Mouse (Mus musculus): ENCODE measurements around the gene Hoxa2.

The Hoxa2 gene

DNA sequence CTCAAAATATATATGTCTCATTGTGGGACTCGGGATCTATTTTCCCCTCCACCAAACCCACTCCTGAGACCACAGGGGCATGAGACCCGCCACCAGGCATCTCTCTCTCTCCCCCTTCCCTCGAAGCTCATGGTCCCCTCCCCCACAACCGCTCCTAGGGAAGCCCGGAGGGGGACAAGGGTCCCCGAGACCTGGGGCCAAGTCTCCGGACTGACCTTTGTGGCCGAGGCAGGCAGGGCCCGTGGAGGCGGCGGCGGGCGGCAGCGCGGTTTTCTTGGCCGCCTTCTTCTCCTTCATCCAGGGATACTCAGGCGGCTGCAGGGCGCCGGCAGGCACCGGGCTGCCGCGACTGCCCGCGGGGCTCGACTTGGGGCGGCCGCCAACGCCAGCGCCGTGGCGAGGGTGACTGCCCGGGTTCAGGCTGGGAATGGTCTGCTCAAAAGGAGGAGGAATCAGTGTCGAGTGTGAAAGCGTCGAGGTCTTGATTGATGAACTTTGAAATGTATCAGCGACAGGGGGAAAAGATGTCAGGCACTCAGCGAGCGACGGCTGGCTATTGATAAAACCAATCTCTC lies 493 bp downstream of the Hoxa2 start:
- no peak for DNase-seq (ENCODE audit: low spot score in 2 of 2)

DNA sequence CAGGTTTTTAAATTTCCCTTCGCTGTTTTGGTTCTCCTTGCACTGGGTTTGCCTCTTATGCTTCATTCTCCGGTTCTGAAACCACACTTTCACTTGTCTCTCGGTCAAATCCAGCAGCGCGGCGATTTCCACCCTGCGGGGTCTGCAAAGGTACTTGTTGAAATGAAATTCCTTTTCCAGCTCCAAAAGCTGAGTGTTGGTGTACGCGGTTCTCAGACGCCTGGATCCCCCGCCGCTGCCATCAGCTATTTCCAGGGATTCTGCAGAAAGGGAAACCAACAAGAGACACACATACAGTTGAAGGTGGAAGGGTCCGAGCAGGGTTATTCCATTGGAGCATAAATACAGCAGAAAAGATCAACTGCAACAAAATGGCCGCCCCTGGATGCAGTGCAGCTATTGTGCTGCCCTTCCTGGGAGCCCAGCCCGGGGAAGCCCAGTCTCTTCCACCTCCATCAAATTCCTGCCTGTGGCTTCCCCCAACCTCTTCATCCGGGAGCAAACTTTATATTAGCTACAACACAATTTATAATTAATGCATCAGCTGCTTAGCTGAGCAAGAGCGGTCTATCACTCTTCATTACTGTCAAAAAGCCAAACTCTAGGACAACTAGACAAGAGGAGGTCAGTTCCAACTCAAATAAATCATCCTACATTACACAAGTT lies 1.1 kb downstream of the Hoxa2 start:
- DNase-seq (ENCODE audit: low spot score in 2 of 2), result no peak

DNA sequence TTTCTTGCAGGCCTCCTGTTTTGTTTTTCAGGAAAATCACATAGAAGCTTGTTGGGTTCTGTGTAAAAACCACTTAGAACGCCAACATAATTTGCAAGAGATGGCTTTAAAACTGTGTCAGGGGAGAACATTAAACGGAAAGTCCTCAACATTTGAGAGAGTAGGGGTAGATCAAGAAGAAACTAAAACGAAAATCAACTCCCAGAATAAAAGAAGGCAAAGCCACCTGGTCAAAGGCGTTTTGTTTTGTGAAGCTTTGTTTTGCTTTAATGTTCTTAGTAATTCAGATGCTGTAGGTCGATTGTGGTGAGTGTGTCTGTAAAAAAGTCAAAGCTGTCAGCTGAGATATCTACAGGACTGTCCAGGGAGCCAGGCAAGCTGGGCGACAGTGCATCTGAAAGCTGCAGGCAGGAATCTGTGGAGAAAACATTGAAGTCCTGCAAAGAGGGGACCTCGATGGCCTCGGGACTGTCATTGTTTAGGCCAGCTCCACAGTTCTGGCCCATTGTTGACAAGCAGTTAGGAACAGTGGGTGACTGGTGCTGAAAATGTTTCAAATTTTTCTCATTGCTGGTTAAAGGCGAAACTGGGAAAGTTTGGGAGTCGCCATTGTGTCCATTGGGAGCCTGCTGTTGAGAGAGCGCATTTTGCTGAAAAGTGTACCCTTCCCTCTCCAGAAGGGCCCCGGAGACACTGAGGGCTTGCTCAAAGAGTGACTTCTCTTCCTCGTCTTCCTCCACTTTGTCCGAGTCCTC lies 1.8 kb downstream of the Hoxa2 start:
- DNase-seq (ENCODE audit: low spot score in 2 of 2), result no peak

DNA sequence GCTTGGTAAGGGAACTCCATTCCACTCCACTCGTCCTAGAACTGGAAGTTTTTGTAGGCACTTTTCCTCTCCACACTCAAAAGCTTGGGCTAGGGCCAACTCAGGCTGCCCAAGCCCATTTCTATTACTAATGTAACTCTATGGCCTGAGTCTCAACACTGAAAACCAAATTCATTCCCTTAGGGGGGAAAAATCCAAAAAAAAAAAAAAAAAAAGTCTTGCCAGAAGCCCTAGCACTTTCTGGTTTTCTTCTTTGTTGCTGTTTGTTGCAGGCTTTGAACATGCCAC lies 2.6 kb downstream of the Hoxa2 start:
- no peak for DNase-seq (ENCODE audit: low spot score in 2 of 2)

DNA sequence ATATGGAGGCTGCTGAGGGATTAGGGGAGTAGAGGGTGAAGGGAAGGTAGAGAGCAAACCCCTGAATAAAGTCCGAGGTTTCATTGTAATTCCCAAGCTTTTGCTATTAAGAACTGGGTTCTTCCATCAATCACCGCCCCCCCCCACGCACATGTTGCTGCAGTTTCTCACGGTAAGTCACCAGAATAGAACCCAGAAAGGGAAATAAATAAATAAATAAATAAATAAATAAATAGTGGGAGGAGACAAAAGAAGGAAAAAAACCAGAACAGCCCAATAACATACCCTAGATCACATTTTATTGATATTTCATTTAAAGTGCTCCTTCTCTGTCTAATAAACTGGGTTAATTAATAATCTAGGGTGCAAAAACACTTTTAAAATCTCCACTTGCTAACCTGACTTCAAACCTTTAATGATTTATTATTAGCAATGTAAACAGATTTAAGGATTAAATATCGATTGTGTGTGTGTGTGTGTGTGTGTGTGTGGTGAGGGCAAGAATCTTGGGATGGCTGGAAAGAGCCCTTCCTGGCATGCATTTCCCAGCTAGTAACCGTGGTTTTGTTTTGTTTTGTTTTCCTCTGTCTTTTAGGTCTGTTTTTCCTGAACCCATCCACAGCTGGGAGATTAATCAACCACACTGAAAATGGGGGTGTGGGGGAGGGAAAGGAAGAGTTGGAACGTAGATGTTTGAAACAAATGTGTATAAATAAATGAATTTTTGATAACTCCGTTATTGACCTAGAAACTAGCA lies 3.1 kb downstream of the Hoxa2 start:
- no peak for DNase-seq (ENCODE audit: low spot score in 2 of 2)

DNA sequence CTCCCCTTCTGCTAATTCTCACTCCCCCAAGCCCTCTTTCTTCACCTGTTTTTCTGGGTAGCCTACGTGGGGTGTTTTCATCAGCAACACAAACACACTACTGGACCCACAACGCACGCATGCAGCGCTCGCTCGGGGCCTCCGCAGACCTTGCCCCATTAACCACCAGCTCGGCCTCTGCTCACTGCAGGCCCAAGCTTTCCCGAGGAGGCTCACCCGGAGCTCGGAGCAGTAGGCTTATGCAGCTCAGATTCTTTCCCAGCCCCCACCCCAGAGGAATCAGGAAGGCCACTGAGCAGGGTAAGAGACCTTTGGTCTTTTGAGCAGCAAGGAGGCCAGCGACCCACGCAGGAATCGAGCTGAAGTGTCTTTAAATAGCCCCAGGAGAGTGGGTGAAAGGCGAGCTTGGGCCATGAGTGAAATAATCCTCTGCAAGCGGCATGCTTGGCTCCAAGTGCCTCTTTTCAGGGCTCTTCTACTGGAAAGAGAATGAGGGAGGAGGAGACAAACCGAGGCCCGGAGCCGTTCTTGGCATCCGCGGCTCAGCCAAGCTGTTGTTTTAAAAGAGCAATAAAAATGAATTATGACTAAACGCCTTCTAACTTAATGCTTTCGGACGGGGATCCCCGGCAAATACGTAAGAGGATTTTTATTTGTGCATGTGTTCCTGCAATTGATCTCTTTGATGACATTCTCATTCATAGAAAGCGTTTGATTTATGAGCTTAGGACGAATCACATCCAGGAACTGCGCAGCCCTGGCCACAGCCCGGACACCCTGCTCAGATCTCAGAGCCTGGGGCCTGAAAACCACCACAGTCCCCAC lies 3.9 kb downstream of the Hoxa2 start:
- no peak for DNase-seq (ENCODE audit: low spot score in 2 of 2)

DNA sequence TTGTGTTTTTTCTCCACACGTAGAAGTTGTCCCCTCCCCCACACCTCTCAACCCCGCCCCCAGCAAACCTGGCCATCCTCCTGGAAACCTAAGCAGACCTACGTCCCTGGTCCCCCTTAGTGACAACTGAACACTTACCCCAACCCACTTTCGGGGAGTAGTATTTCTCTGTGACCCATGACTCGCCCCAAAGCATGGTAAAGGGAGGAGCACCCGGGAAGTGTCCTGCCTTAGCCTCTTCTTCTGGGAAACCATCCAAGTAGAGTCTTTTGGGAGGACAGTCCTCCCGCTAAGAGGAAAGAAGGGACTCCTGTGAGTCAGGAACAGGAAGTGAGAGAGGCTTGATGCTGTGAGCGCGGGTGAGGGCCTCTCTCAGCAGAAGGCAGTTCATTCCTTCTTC lies 4.7 kb downstream of the Hoxa2 start:
- no peak for DNase-seq (ENCODE audit: low spot score in 2 of 2)

DNA sequence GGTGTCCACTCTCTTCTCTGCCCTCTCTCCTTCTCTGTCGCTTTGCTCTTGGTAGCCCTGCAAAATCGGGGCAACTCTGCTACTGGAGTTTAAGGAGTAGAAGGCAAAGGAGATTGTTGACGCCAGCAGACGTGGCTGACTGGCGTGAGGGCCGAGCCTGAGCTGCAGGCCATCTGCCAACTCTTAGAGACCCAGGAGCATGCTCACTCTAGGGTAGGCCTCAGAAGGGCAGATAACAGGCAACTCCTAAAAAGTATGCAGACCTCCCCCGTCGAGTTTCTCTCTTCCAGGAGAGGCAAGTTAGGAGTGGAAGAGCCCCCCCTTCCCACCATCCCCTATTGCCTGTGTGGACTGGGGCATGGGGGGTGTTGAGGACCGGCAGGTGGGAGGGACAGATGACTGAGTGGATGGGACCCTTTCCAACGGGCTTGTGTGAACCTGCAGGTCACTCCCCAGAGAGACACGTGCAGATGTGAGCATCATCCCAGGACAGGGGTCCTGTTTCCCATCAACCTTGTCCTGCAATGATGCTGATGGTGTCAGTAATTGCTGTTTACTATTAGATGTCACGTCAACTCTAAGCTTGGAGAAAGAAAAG lies 5.4 kb downstream of the Hoxa2 start:
- no peak for DNase-seq (ENCODE audit: low spot score in 2 of 2)

DNA sequence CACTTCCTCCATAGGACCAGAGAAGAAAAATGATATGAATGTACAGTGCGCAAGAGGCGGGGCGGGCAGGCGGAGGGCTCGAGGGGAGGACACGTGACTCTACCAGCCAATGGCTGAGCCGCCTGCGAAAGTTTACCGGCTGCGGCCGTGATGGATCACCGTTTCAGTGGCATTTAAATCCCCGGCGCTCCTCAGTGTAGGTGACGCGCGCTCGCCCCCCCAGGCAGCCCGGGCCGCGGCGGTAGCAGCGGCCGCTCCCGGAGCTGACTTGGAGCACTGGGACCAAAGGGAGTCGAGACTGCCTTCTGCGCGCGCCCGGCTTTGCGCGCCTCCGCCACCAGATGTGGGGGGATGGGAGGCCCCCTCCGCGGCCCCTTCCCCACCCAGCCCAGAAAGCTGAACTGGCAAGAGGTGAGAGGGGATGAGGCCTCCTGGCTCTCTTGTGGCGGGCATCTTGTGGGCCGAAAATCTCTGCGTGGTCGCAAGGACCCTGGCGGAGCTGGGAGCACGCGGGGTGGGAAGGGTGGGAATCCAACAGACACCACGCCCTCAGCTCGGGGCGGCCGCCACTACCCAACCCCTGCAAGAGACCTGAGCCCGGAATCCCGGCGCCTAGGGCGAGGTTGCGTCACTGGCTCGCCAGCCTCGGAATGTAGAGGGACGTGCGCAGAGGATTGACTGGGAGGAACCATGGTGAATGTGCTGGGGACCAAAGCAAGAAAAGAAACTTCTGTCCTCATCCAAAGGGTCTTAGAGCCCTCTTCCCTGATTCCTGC lies 6.2 kb downstream of the Hoxa2 start, which contains the start of gene Hoxa1:
Hoxa1 (minus strand) TSS at position 42 of the 776 bp plus-strand sequence.
- no peak for DNase-seq (ENCODE audit: low spot score in 2 of 2)

DNA sequence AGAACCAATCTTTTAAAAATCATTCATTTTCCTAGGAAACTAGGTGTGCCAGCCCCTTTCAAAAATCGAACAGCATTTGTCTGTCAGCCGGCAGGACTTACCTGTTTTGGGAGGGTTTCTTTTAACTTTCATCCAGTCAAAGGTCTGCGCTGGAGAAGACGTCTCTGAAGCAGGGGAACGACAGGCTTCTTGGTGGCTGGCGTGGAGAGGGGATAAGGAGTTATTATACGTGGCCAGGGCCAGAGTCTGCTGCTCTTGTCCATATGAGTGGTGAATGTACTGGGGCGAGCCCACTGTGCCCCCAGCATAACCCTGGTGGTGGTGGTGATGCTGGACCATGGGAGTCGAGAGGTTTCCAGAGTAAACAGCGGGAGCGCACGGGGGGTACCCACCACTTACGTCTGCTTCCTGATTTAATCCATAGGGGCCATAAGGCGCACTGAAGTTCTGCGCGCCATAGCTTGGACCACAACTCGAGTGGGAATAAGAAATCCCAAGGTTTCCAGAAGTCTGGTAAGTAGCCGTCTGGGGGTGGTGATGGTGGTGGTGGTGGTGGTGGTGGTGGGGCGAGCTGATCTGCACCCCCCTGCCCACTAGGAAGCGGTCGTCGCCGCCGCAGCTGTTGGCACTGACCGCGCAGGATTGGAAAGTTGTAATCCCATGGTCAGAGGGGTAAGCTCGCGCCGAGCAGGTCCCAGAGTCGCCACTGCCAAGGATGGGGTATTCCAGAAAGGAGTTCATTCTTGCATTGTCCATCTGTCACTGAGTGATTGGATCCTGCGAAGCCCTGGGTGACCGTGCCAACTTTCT lies 7.0 kb downstream of the Hoxa2 start:
- DNase-seq (ENCODE audit: low spot score in 2 of 2), result no peak

DNA sequence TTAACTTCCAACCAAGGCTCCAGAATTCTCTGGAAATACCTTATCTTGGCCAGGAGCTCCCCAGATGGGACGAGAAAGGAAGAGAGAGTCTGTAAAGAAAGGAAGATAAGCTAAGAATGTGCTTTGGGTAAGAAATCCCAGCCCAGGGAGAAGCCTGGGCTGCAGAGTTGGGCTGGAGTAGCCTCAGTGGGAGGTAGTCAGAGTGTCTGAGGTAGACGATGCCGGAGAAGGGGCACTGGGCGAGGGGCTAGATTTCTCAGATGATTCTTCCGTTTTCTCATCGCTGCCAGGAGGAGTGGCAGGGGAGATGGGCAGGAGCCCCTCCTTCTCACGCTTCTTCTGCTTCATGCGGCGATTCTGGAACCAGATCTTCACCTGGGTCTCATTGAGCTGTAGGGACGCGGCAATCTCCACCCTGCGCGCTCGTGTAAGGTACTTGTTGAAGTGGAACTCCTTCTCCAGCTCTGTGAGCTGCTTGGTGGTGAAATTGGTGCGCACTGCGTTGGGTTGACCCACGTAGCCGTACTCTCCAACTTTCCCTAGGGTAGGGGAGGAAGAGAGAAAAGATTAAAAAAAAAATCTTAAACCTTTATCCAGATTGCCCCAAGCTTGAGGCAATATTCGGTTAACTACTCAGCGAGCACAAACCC lies 8.0 kb downstream of the Hoxa2 start:
- DNase-seq (ENCODE audit: low spot score in 2 of 2), result no peak

DNA sequence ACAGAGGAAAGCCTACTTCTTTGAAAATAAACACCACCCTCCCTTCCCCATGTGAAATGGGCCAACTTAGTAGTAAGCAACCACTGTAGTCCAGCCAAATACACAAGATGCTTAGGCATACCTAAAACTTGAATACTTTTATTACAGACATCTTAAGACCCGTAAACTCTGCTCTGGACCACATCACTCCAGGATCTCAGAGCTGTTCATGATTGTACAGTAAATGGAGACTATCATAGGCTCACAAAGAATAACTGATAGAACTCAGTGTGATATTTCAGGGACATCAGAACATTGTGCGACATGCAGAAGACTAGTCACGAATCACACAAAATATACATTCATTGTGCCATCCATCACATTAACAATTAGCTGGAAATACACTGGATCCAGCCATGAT lies 9.2 kb downstream of the Hoxa2 start:
- no peak for DNase-seq (ENCODE audit: low spot score in 2 of 2)

DNA sequence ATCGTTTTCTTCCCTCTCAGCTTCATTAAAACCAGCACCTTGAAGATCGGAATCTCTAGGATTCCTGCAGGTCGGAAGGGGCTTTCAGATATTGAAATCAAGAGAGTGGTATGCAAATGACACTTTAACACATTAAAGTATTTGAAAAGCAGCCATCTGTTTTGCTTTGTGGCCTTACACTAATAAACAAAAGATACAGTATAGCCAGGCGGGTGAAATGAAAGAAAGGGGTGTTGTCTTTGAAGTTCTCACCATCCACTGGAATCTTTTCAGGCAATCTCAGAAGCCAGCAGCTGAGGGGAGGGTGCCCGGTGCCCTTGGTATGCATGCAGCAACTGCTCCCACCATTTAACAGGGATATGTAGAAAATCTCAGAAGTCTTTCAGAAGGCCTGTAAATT lies 10.6 kb downstream of the Hoxa2 start:
- no peak for DNase-seq (ENCODE audit: low spot score in 2 of 2)

DNA sequence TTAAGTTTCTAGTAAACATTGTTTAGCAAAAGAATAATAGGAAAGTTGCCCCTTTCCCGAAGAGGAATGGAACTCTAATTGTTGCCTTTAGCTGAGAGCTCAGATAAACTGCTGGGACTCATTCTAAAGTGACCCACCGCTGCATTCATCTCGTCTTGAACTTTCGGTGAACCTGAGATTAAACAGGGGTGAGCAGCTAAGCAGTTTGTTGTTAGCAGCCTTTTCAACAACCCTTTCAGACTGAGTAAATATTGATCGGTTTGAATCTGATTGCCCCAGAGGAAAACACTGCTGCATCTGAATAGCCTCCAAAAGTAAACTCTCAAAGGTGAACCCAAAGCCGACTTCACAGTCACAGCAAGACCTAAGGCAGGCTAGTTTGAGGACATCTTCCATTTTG lies 11.4 kb downstream of the Hoxa2 start:
- no peak for DNase-seq (ENCODE audit: low spot score in 2 of 2)

DNA sequence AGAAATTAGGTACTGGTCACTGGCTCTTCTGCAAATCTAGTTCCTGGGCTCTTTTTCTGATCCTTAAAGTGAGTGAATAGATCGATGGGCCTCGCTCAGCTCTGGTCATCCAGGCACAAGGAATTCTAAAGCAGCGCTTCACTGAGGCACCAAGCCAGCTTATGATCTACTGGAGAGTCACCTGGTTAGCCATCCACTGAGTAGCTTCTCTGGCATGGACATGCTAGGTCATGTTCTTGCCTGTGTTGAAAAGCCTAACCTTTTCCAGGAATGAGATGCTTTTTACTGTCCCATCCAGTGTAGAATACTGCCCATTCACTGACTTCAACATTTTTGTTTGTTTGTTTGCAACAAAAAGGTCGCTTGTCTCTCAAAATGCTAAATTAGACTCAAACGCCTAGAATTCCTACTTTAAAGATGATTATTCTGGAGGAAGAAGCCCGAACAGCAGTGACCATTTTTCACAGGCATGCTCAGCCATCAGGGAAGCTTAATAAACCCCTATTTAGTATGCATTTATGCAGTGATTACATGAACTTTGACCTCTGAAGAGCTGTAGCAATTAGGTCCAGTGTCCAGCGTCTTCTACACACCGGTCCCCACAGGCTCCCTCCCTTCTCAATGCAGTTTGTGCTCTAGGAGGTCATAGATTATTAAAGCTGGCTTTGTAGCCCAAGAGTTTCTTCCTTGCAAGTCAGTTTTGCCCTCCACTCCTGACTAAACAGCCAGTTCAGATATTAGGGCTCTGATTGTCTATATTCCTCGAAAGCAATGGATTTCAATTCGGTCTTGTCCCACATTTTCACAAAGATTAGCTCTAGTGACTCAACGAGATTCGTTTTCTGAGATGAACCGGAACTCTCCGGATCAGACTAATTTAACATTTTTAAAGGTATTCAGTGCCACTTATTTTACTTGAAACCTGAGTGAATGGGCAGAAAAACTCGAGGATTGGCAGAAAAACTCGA lies 12.1 kb downstream of the Hoxa2 start:
- no peak for DNase-seq (ENCODE audit: low spot score in 2 of 2)

DNA sequence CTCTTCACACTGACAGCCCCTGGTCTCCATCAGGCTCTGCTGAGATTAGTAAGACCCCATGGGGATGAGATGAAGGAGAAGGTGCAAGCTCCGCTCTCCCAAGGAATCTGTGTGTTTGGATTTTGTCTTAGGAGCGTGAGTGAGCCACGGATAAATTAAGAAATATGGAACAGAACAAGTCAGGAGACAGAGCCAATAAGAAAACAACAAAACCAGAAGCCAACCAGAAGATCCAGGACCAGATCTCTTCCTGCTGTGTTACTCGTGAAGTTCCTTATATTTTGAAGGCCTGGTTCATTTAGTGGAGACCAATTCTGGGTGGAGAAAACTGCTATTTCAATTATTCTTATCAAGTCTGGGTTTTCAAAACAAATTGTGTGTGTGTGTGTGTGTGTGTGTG lies 13.1 kb downstream of the Hoxa2 start:
- DNase-seq (ENCODE audit: low spot score in 2 of 2), result no peak

DNA sequence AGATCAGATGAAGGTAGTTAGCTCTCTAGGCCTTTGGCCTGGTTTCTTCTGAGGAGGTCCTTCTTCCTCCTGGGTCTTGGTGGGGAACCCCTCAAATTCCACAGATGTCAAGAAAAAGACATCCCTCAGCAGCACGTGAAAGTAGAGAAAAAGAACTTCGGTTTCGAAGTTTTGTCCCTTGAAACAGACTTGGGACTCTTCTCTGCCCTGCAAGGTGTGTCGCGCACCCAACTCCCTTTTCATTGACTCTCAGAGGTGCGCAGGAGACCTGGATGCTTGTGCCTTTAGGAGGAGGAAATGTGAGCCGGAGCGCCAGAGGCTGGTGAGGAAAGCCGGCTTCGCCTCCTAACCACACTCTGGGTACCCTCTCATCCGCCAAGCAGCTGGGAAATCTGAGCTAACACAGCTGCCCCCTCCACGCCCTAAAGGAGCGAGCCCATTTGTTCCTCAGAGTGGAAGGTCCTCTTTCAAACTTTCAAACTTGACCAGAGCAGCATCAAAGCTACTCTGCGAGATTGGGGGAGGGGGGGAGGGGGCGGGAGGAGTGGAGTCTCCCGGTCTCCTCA lies 14.1 kb downstream of the Hoxa2 start:
- DNase-seq (ENCODE audit: low spot score in 2 of 2), result no peak

DNA sequence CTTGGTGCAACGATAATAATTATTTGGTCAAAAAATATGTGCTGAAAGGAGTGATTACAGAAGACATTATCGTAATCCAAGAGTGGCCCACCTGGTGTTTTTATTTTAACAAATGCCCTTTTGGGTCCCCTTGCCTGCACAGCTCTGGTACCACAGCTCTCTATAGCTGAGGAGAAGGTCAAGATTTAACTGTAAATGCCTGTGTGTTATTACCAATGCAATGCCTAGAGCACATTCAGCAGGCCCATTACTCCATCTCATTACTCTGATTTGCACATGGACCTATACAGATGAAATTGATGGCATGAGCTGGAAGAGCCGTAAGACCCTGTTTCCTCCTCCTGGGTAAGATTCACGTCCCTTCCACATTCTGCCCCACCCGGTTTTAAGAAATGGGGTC lies 25.5 kb downstream of the Hoxa2 start:
- DNase-seq (ENCODE audit: low spot score in 2 of 2), result no peak

All from frontal cortex, postnatal 25 days (tissue).